Mouse (Mus musculus) MEL (cell line): ENCODE data around the gene Rnf126. TPM values are rescaled to one million over a fixed set of nuclear protein-coding genes. Genes with fewer than 3 reads are reported as not detected.
A peak's percentile ranks its signal among the peaks of the same experiment; 100 is the strongest.

ENCODE experiments used
- DNase-seq: peaks from one replicate; pipeline ENCODE4 v3.0.0; 2011; ENCODE audit warnings: low read depth, low spot score
- H3K27ac ChIP-seq: 2 replicates; pipeline ENCODE4 v1.5.1; 2012; ENCODE audit warnings: low read depth, mild to moderate bottlenecking, control low read depth, low read length, moderate library complexity; ENCODE audit not compliant: control insufficient read depth
- H3K27me3 ChIP-seq, 2 experiments: fragments of 150-350 bp in 1 of 2; sonication (generic) in 1 of 2; 2 replicates each; pipeline ENCODE4 v1.6.1; 2012; ENCODE audit warnings: low read length in 2 of 2, mild to moderate bottlenecking in 2 of 2, improper control_type of control experiment in 1 of 2, moderate library complexity in 1 of 2; ENCODE audit not compliant: insufficient read depth in 2 of 2, control insufficient read depth in 1 of 2
- H3K36me3 ChIP-seq, 2 experiments: 2 replicates each; pipeline ENCODE4 v1.6.1; 2012 to 2014; ENCODE audit warnings: low read length in 2 of 2, improper control_type of control experiment in 1 of 2, inconsistent platforms in 1 of 2, mild to moderate bottlenecking in 1 of 2; ENCODE audit not compliant: insufficient read depth in 2 of 2, control insufficient read depth in 1 of 2
- H3K4me1 ChIP-seq, 2 experiments: fragments of 150-350 bp in 1 of 2; sonication (generic) in 1 of 2; 2 replicates each; pipeline ENCODE4 v1.6.1; 2012; ENCODE audit warnings: low read length in 2 of 2, improper control_type of control experiment in 1 of 2, mild to moderate bottlenecking in 1 of 2; ENCODE audit not compliant: insufficient read depth in 2 of 2, control insufficient read depth in 1 of 2
- H3K4me3 ChIP-seq, 2 experiments: fragments of 150-350 bp in 1 of 2; sonication (generic) in 1 of 2; 2 replicates each; pipeline ENCODE4 v1.5.1; 2012; ENCODE audit warnings: low read depth in 2 of 2, low read length in 2 of 2, mild to moderate bottlenecking in 2 of 2, moderate library complexity in 2 of 2, control low read depth in 1 of 2, improper control_type of control experiment in 1 of 2; ENCODE audit not compliant: control insufficient read depth in 1 of 2, insufficient read depth in 1 of 2
- H3K79me2 ChIP-seq: 2 replicates; pipeline ENCODE4 v1.6.1; 2012; ENCODE audit warnings: mild to moderate bottlenecking, low read length, moderate library complexity; ENCODE audit not compliant: control insufficient read depth, poor library complexity, insufficient read depth
- H3K9ac ChIP-seq: 2 replicates; pipeline ENCODE4 v1.6.1; 2012; ENCODE audit warnings: low read depth, mild to moderate bottlenecking, control low read depth, low read length, moderate library complexity; ENCODE audit not compliant: control insufficient read depth, poor library complexity, severe bottlenecking
- H3K9me3 ChIP-seq: fragments of 150-350 bp; sonication (generic); replicated peaks from 2 replicates; pipeline ENCODE4 v1.6.1; 2012; ENCODE audit warnings: mild to moderate bottlenecking, low read length, improper control_type of control experiment, moderate library complexity; ENCODE audit not compliant: insufficient read depth
- BHLHE40 ChIP-seq: IDR thresholded peaks from 2 replicates; pipeline ENCODE4 v1.6.1; 2012; ENCODE audit warnings: low read depth, mild to moderate bottlenecking, inconsistent platforms, low read length, improper control_type of control experiment, borderline replicate concordance
- CHD1 ChIP-seq: IDR thresholded peaks from 2 replicates; pipeline ENCODE4 v1.6.1; 2012; ENCODE audit warnings: low read depth, mild to moderate bottlenecking, inconsistent platforms, low read length, improper control_type of control experiment
- CHD2 ChIP-seq: IDR thresholded peaks from 2 replicates; pipeline ENCODE4 v1.6.1; 2011; ENCODE audit warnings: low read length, improper control_type of control experiment
- CTCF ChIP-seq, 3 experiments: IDR thresholded peaks in 2 of 3; conservative IDR thresholded peaks in 1 of 3; 2 replicates each; pipeline ENCODE4 v1.5.1; 2011 to 2012; ENCODE audit warnings: low read length in 3 of 3, low read depth in 2 of 3, mild to moderate bottlenecking in 2 of 3, improper control_type of control experiment in 1 of 3, inconsistent platforms in 1 of 3, mixed read lengths in 1 of 3, moderate library complexity in 1 of 3; ENCODE audit not compliant: control insufficient read depth in 1 of 3, insufficient read depth in 1 of 3, poor library complexity in 1 of 3, severe bottlenecking in 1 of 3
- ELF1 ChIP-seq: IDR thresholded peaks from 2 replicates; pipeline ENCODE4 v1.6.1; 2014; ENCODE audit warnings: low read depth, mild to moderate bottlenecking, inconsistent platforms, low read length, improper control_type of control experiment, moderate library complexity
- GATA1 ChIP-seq: IDR thresholded peaks from 2 replicates; pipeline ENCODE4 v1.6.1; 2011; ENCODE audit warnings: low read depth, low read length, improper control_type of control experiment
- JUND ChIP-seq: IDR thresholded peaks from 2 replicates; pipeline ENCODE4 v1.6.1; 2011; ENCODE audit warnings: low read depth, mild to moderate bottlenecking, improper control_type of control experiment, low read length
- MAFK ChIP-seq: IDR thresholded peaks from 2 replicates; pipeline ENCODE4 v1.6.1; 2011; ENCODE audit warnings: low read depth, mild to moderate bottlenecking, low read length, improper control_type of control experiment, borderline replicate concordance
- MAZ ChIP-seq: IDR thresholded peaks from 2 replicates; pipeline ENCODE4 v1.6.1; 2012; ENCODE audit warnings: low read depth, mild to moderate bottlenecking, inconsistent platforms, low read length, improper control_type of control experiment
- MEF2A ChIP-seq: IDR thresholded peaks from 2 replicates; pipeline ENCODE4 v1.6.1; 2014; ENCODE audit warnings: low read depth, mild to moderate bottlenecking, inconsistent platforms, low read length, improper control_type of control experiment; ENCODE audit not compliant: poor library complexity, insufficient replicate concordance, severe bottlenecking; ENCODE audit errors: extremely low read depth
- MXI1 ChIP-seq: IDR thresholded peaks from 2 replicates; pipeline ENCODE4 v1.6.1; 2011; ENCODE audit warnings: mild to moderate bottlenecking, low read depth, low read length, improper control_type of control experiment
- NRF1 ChIP-seq: IDR thresholded peaks from 2 replicates; pipeline ENCODE4 v1.6.1; 2014; ENCODE audit warnings: low read depth, mild to moderate bottlenecking, inconsistent platforms, low read length, improper control_type of control experiment, moderate library complexity; ENCODE audit not compliant: poor library complexity, insufficient read depth, severe bottlenecking
- POLR2AphosphoS2 ChIP-seq: IDR thresholded peaks from 2 replicates; pipeline ENCODE4 v1.6.1; 2011; ENCODE audit warnings: low read length, improper control_type of control experiment
- POLR2AphosphoS5 ChIP-seq: IDR thresholded peaks from 2 replicates; pipeline ENCODE4 v1.6.1; 2012; ENCODE audit warnings: low read depth, borderline replicate concordance, mild to moderate bottlenecking, inconsistent platforms, low read length, moderate library complexity, mixed read lengths
- RAD21 ChIP-seq: IDR thresholded peaks from 2 replicates; pipeline ENCODE4 v1.6.1; 2011; ENCODE audit warnings: mild to moderate bottlenecking, low read depth, low read length, improper control_type of control experiment
- SIN3A ChIP-seq: IDR thresholded peaks from 2 replicates; pipeline ENCODE4 v1.6.1; 2012; ENCODE audit warnings: low read length, improper control_type of control experiment, inconsistent platforms
- SMC3 ChIP-seq: IDR thresholded peaks from 2 replicates; pipeline ENCODE4 v1.6.1; 2011; ENCODE audit warnings: low read depth, low read length, improper control_type of control experiment
- TBP ChIP-seq: IDR thresholded peaks from 2 replicates; pipeline ENCODE4 v1.8.0; 2011; ENCODE audit warnings: low read depth, low read length, improper control_type of control experiment
- USF1 ChIP-seq: IDR thresholded peaks from 2 replicates; pipeline ENCODE4 v1.6.1; 2014; ENCODE audit warnings: low read depth, mild to moderate bottlenecking, inconsistent platforms, low read length, improper control_type of control experiment, moderate library complexity
- ZC3H11A ChIP-seq: IDR thresholded peaks from 2 replicates; pipeline ENCODE4 v1.6.1; 2012; ENCODE audit warnings: low read depth, mild to moderate bottlenecking, inconsistent platforms, low read length, improper control_type of control experiment
- polyA plus RNA-seq, 2 experiments: library from polyadenylated mRNA; stranded (reverse) in 1 of 2; unstranded in 1 of 2; fragments of >175 nt in 1 of 2; fragments of >200 nt in 1 of 2; gene quantifications; 2 replicates each; pipeline versions ENCODE4 v1.2.1 to v1.2.4; 2012; ENCODE audit warnings: low replicate concordance in 2 of 2, low read depth in 1 of 2; ENCODE audit not compliant: insufficient read length in 2 of 2, insufficient read depth in 1 of 2, missing spikeins in 1 of 2
- total RNA-seq: library from RNA; depleted of rRNA; stranded (reverse); fragments of 300-350 nt; gene quantifications from 2 replicates; pipeline ENCODE4 v1.2.3, GENCODE M21; 2012

Rnf126 gene
- total and polyA plus RNA-seq, 3 experiments, result 84.8 to 184 (median 174) TPM

- no peaks in the 10 kb centered on the region for H3K27me3 ChIP-seq
- TF ChIP-seq CHD2, result no peak
- no peak for TF ChIP-seq CTCF (IDR thresholded peaks at IDR 0.05 in 2 of 3, conservative IDR thresholded peaks at IDR 0.05 in 1 of 3; ENCODE audit: control insufficient read depth in 1 of 3, insufficient read depth in 1 of 3, low read depth in 2 of 3, low read length in 3 of 3, poor library complexity in 1 of 3, severe bottlenecking in 1 of 3)
- no peak for TF ChIP-seq RAD21
- TF ChIP-seq MAFK, result no peak
- TF ChIP-seq BHLHE40, result no peak
- TF ChIP-seq CHD1, result no peak
- no peak for TF ChIP-seq ELF1
- no peak for TF ChIP-seq MXI1
- H3K27ac ChIP-seq, result no peak overlapping the region
- no peaks in the 10 kb centered on the region for H3K79me2 ChIP-seq
- H3K4me1 ChIP-seq, result peaks cover 10 to 26% of the 10 kb centered on the region in 2 experiments
- H3K36me3 ChIP-seq, result peaks cover 0 to 13% of the 10 kb centered on the region in 2 experiments; a peak in 2 of 4 replicates
- H3K9ac ChIP-seq, result no peak overlapping the region
- H3K9me3 ChIP-seq, result no peaks in the 10 kb centered on the region
- DNase-seq, result no peak
- no peak overlapping the region for H3K4me3 ChIP-seq
Observed at GRCm38 (mm10) chr10:79794491-79794931, 27.8 kb upstream of the Rnf126 start.

- H3K9ac ChIP-seq, result peak overlapping the region; percentile 82
- H3K4me1 ChIP-seq, result peaks cover 5 to 27% of the 10 kb centered on the region in 2 experiments
- no peak for TF ChIP-seq MEF2A
- 0 out of 2 replicates have a peak, but pooled peaks have one; percentile 8 for TF ChIP-seq SIN3A
- no peak for TF ChIP-seq BHLHE40
- DNase-seq, result no peak
- peak overlapping the region; percentile 64 to 65 for H3K4me3 ChIP-seq
- no peaks in the 10 kb centered on the region for H3K9me3 ChIP-seq
- H3K79me2 ChIP-seq, result no peaks in the 10 kb centered on the region
- H3K27ac ChIP-seq, result no peak overlapping the region
- peaks cover 0 to 10% of the 10 kb centered on the region in 2 experiments; a peak in 2 of 4 replicates for H3K36me3 ChIP-seq
- H3K27me3 ChIP-seq, result no peaks in the 10 kb centered on the region
Observed at GRCm38 (mm10) chr10:79793738-79794490, 27.2 kb upstream of the Rnf126 start.

GRCm38 (mm10) chr10:79793051-79793737 lies 26.4 kb upstream of the Rnf126 start, which contains the start of gene Palm:
TSS of gene Palm (plus strand) at chr10:79793572.
- Histone ChIP-seq H3K27ac (no peak within 1 kb of the TSS), H3K4me3 (peak within 1 kb of the TSS; percentile 64 to 78), H3K9me3 (no peaks in the 10 kb centered on the region), H3K36me3 (peaks cover 0 to 8% of the 10 kb centered on the region in 2 experiments; a peak in 1 of 4 replicates), H3K27me3 (no peaks in the 10 kb centered on the region), H3K4me1 (peaks cover 4 to 27% of the 10 kb centered on the region in 2 experiments), H3K79me2 (no peaks in the 10 kb centered on the region), H3K9ac (peak within 1 kb of the TSS; percentile 82)
- DNase-seq, result peak; percentile 80
- TF ChIP-seq JUND, result no peak
- peak; percentile 71 to 91 (median 82); a peak in 5 of 6 replicates for TF ChIP-seq CTCF (IDR thresholded peaks at IDR 0.05 in 2 of 3, conservative IDR thresholded peaks at IDR 0.05 in 1 of 3; ENCODE audit: control insufficient read depth in 1 of 3, insufficient read depth in 1 of 3, low read depth in 2 of 3, low read length in 3 of 3, poor library complexity in 1 of 3, severe bottlenecking in 1 of 3)
- peak; percentile 29 for TF ChIP-seq RAD21
- TF ChIP-seq CHD2, result no peak
- peak; percentile 11; the same call in 1 of the 2 replicates for TF ChIP-seq USF1
- TF ChIP-seq ZC3H11A, result no peak
- no peak for TF ChIP-seq GATA1
- TF ChIP-seq SMC3, result peak; percentile 77
- no peak for TF ChIP-seq POLR2AphosphoS5
- TF ChIP-seq MAZ, result no peak; the same call in 1 of the 2 replicates
- TF ChIP-seq TBP, result no peak
- TF ChIP-seq POLR2AphosphoS2, result no peak
- no peak for TF ChIP-seq MEF2A
- TF ChIP-seq SIN3A, result peak; percentile 56
- TF ChIP-seq MAFK, result no peak
- peak; percentile 60; the same call in 1 of the 2 replicates for TF ChIP-seq NRF1
- no peak for TF ChIP-seq BHLHE40
- TF ChIP-seq CHD1, result no peak
